Mouse (Mus musculus) cerebellum, postnatal 25 days (tissue): ENCODE data around the gene Shb.
"Not testable (repeated sequence)": the region's sequence is repeated elsewhere in the genome, so short reads cannot be mapped to it uniquely, and the experiment has no call there.

ENCODE experiments used
- DNase-seq, 2 experiments: peaks; one replicate each; pipeline ENCODE4 v3.0.0; 2021; ENCODE audit warnings: mixed read lengths in 2 of 2

Shb gene

GRCm38 (mm10) chr4:45382133-45382532 is 150.1 kb downstream of the Shb start:
- DNase-seq = not testable (repeated sequence)

GRCm38 (mm10) chr4:45380903-45381580 is 151.2 kb downstream of the Shb start:
- not testable (repeated sequence) for DNase-seq

- no peak for DNase-seq
These were observed 155.7 kb downstream of the Shb start for GRCm38 (mm10) chr4:45376573-45376972.

GRCm38 (mm10) chr4:45374879-45375278 is 157.4 kb downstream of the Shb start:
- no peak for DNase-seq
